Mouse (Mus musculus): ENCODE data around the gene Slit3. TPM values are rescaled to one million over a fixed set of nuclear protein-coding genes. Genes with fewer than 3 reads are reported as not detected.

Gene Slit3
- polyA plus RNA-seq, 1 experiment from 2014 or later: 50.0 TPM

DNA sequence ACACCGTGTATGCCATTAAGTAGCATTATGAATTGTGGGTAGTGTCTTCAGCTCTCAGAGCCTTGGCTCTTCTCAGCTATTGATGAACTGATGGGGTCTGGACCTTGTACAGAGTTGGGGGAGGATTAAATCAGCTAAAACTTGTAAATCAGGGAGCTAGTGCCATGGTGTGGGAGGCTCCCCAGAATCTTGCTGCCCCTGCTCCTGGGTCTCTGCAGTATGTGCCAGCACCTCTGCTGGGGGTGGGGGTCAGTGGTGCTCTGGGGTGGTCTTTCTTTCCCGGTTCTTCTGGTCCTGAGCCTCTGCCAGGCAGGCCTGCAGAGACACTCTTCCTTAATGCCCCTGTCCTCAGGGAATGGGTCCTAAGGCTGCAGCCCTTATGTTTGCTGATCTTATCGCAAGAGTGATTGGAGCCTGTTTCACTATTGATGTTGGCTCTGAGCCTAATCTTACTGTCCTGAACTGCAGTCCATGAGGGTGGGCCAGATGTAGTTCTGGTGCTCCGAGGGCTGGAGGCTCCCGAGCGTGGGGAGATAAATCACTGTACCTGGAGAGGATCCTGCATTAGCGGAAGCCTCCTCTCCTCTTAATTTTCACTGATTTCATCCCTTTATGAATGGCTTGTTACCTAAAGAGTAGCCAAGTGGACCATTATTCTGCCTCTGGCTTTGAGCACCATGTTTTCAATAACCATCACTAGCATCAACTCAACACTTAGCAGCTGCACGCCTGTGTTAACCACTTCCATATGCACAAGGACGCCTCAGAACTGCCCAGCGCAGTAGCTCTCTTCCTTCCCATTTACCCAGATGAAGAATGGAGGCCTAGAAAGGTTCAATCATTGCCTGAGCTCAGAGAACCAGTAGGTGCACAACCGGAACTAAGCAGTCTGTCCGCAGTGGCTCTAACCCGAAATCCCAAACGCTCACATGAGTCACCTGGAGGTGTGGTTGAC, 90.0 kb downstream of the Slit3 start:
- WGBS: 78% methylated on average over 14 of the region's 14 CpGs
- ATAC-seq (ENCODE audit: low FRiP score): no peak
- Histone ChIP-seq H3K9me3 (replicated peaks) (no peaks in the 10 kb centered on the region), H3K27me3 (no peaks in the 10 kb centered on the region), H3K36me3 (no peaks in the 10 kb centered on the region), H3K27ac (no peak overlapping the region), H3K4me2 (replicated peaks) (no peak overlapping the region), H3K9ac (no peak overlapping the region), H3K4me3 (no peak overlapping the region), H3K4me1 (no peaks in the 10 kb centered on the region; the same call in 1 of the 2 replicates)

DNA sequence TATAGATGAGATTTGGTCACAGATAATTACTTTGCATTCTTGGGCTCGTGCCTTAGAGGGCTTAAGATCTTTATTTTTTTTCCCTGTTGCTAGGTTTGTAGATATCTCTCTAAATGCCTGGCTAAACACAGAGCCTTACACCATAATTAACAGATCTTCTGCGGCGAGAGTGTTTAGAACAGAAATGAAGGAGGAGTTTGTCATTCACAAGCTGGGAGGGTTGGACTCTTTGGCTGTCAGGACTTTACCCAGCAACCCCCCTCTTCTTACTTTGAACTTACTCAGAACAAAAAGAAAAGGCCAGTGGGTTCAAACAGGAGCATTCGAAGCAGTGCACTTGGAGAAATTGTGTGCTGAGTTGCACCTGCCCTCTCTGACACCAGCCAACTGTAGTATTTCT, 103.0 kb downstream of the Slit3 start:
- Histone ChIP-seq H3K36me3 (no peaks in the 10 kb centered on the region), H3K9ac (no peak overlapping the region), H3K4me3 (no peak overlapping the region), H3K4me2 (replicated peaks) (no peak overlapping the region), H3K9me3 (replicated peaks) (no peaks in the 10 kb centered on the region), H3K27ac (no peak overlapping the region), H3K27me3 (no peaks in the 10 kb centered on the region), H3K4me1 (0 out of 2 replicates have a peak, but pooled peaks cover 4% of the 10 kb centered on the region)
- WGBS: 39% methylated on average over 4 of the region's 4 CpGs
- ATAC-seq (ENCODE audit: low FRiP score): no peak

DNA sequence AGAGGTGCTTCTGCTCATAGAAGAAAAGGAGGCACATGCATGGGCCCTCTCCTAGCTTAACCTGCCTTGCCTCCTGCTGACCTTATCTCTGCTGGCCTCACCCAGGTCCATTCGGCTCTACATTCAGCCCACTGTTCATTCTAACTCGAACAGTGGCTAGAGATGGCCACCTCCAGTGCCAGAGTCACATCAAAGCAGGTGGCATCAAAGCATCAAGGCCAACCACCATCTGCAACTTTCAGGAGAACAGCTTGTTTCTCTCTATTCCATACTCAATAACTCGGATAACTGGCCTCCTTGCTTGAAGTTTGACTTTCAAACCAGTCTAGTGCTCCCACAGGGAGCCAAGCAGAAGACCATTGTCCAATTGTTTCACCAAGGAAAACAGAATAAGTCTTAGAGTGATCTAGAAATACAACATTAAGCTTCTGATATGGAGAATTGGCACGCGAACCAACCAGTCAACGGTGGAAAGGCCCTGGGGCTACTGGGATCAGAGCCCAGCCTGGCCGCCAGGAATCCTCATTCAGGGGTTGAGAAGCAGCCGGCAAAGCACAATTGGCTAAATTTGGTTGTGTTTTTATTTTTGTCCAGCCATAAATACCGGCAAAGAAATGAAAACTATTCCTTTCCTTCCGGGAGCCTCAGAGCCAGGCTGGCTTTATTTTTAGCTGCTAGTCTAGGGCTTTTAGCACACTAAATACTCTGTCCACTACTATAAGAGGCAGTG, 110.5 kb downstream of the Slit3 start:
- Histone ChIP-seq H3K9me3 (replicated peaks) (no peaks in the 10 kb centered on the region), H3K27me3 (no peaks in the 10 kb centered on the region), H3K4me1 (peaks cover 2% of the 10 kb centered on the region; the same call in 1 of the 2 replicates), H3K36me3 (no peaks in the 10 kb centered on the region), H3K4me2 (replicated peaks) (no peak overlapping the region), H3K4me3 (no peak overlapping the region), H3K9ac (no peak overlapping the region), H3K27ac (no peak overlapping the region)
- WGBS: 90% methylated on average over 10 of the region's 10 CpGs
- no peak for ATAC-seq (ENCODE audit: low FRiP score)

DNA sequence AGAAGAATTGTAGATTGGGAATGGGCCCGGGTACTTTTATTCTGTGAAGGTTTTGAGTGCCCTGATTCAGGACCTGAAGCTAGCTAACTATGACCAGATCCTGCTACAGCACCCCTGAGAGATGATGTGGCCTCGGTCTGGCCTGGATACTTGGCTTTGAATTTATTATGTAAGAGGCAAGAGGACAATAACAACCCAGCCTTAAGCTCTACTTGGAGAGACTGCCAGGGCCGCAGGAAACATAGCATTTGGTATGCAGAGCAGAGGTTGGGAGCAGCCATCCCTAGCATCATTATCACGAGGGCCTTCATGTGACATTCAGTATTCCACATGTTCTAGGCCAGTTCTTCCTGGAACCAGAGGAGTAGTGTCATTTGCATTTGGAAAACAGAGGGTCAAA, 111.3 kb downstream of the Slit3 start:
- H3K27me3 ChIP-seq: no peaks in the 10 kb centered on the region
- no peaks in the 10 kb centered on the region for H3K36me3 ChIP-seq
- H3K4me2 ChIP-seq (replicated peaks): no peak overlapping the region
- H3K4me1 ChIP-seq: peaks cover 2% of the 10 kb centered on the region; the same call in 1 of the 2 replicates
- no peak overlapping the region for H3K9ac ChIP-seq
- 90% methylated on average over 4 of the region's 4 CpGs for WGBS
- no peaks in the 10 kb centered on the region for H3K9me3 ChIP-seq (replicated peaks)
- no peak for ATAC-seq (ENCODE audit: low FRiP score)
- no peak overlapping the region for H3K27ac ChIP-seq
- no peak overlapping the region for H3K4me3 ChIP-seq

DNA sequence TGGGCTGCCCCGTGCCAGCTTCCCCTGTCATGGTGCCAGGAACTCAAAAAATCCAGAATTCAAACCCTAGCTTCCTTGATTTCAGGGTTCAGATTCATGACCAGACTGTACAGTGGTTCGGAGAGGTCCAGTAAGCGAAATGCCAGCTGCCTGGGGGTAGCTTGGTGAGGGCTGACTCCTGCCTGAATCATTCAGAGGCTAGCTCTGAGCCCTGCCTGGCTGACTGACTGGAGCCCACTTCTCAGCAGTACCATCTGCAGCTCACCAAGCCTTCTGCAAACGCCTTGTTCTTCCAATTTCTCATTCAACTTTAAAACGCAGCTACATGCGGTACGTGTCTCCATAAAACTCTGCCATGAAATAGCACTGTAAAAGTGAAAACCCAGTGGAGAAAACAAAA, 120.4 kb downstream of the Slit3 start:
- no peak overlapping the region for H3K9ac ChIP-seq
- no peaks in the 10 kb centered on the region for H3K9me3 ChIP-seq (replicated peaks)
- H3K4me1 ChIP-seq: peaks cover 1% of the 10 kb centered on the region; the same call in 1 of the 2 replicates
- H3K27me3 ChIP-seq: no peaks in the 10 kb centered on the region
- H3K4me3 ChIP-seq: no peak overlapping the region
- H3K27ac ChIP-seq: no peak overlapping the region
- H3K4me2 ChIP-seq (replicated peaks): no peak overlapping the region
- 85% methylated on average over 7 of the region's 7 CpGs for WGBS
- H3K36me3 ChIP-seq: no peaks in the 10 kb centered on the region
- no peak for ATAC-seq (ENCODE audit: low FRiP score)

DNA sequence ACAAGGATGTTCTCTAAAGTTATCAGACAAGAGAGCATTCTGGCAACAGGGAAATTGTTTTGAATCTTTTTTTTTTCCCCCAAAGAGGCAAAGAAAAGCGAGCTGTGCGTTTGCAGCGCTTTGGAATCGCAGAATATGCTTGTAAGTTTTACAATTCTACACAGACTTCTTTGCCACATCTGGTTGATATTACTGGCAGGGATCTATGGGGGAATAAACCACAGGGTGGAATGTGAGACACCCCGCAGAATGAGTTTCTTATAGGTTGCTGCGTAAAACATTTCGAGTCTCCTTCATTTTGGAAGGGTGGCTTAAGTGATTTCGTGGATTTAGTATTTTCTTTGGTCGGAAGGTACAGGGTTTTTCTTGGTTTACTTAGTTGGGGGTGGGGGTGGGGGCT, 122.6 kb downstream of the Slit3 start:
- Histone ChIP-seq H3K27me3 (no peaks in the 10 kb centered on the region), H3K36me3 (no peaks in the 10 kb centered on the region), H3K9me3 (replicated peaks) (no peaks in the 10 kb centered on the region), H3K9ac (no peak overlapping the region), H3K4me3 (no peak overlapping the region), H3K4me2 (replicated peaks) (no peak overlapping the region), H3K27ac (no peak overlapping the region), H3K4me1 (peaks cover 7% of the 10 kb centered on the region; the same call in 1 of the 2 replicates)
- WGBS: 74% methylated on average over 9 of the region's 9 CpGs
- ATAC-seq (ENCODE audit: low FRiP score): no peak

DNA sequence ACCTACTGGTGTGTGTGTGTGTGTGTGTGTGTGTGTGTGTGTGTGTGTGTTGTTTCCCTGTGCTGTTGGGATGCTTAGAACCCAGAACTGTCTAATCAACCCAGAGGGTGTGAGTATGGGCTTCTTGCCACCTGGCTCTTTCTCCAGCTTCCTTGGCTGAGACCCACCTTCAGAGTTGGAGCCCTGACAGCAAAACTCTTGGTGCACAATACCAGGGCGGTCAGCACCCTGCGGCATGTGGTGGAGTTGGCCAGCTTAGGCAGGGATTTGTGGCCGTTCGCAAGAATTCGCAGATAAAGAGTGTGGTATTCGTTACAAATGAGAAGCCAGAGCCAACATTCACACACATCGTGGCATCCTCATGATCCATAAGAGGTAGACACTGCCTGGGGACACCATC, 123.5 kb downstream of the Slit3 start:
- no peak for ATAC-seq (ENCODE audit: low FRiP score)
- 93% methylated on average over 7 of the region's 7 CpGs for WGBS
- Histone ChIP-seq H3K27ac (no peak overlapping the region), H3K9me3 (replicated peaks) (no peaks in the 10 kb centered on the region), H3K36me3 (no peaks in the 10 kb centered on the region), H3K27me3 (no peaks in the 10 kb centered on the region), H3K4me2 (replicated peaks) (no peak overlapping the region), H3K4me1 (peaks cover 7% of the 10 kb centered on the region; the same call in 1 of the 2 replicates), H3K4me3 (no peak overlapping the region), H3K9ac (no peak overlapping the region)

DNA sequence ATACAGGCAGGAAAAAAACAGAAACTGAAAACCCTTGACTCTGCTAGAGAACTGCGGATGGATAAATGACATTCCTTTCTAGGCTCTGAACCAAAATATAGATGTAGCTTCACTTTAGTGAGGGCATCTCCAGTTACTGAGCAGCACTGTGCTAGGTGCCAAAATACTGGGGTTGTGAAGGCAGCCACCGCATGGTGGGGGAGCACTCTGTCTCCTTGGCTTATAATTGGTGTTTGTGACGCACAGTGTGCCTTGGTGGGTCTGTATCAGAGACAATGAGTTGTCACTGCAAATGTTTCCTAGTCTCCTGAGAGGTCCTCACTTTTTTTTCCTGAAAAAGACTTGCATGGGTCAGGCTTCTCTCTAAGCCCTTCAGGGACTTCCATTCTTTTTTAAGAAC, 125.6 kb downstream of the Slit3 start:
- WGBS: 66% methylated on average over 3 of the region's 3 CpGs
- no peak overlapping the region for H3K9ac ChIP-seq
- H3K36me3 ChIP-seq: no peaks in the 10 kb centered on the region
- 0 out of 2 replicates have a peak, but pooled peaks have one; percentile 16 for ATAC-seq (ENCODE audit: low FRiP score)
- H3K27me3 ChIP-seq: no peaks in the 10 kb centered on the region
- no peak overlapping the region for H3K27ac ChIP-seq
- no peaks in the 10 kb centered on the region for H3K9me3 ChIP-seq (replicated peaks)
- no peak overlapping the region for H3K4me3 ChIP-seq
- H3K4me1 ChIP-seq: peaks cover 7% of the 10 kb centered on the region
- no peak overlapping the region for H3K4me2 ChIP-seq (replicated peaks)

DNA sequence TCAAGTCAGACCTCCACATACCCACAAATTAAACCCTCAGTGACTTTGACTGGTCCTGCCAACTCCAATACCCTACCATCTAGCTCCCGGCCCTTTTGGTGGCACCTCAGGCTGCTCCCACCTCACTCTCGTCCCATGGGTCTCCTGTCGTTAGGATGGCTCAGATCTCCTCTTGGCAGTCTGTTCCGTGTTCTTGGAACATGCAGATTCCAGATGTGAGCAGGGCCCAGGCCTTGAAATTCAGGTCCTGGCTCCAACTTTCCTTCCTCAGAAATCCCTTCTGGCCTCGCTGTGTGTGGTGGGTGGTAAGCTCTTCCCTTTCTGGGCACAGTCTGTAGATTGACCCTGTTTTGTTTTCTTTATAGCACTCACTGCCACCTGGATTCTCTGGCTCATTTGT, 127.1 kb downstream of the Slit3 start:
- 82% methylated on average over 5 of the region's 5 CpGs for WGBS
- no peak for ATAC-seq (ENCODE audit: low FRiP score)
- no peak overlapping the region for H3K4me3 ChIP-seq
- H3K27ac ChIP-seq: no peak overlapping the region
- H3K9ac ChIP-seq: no peak overlapping the region
- H3K4me2 ChIP-seq (replicated peaks): no peak overlapping the region
- H3K36me3 ChIP-seq: no peaks in the 10 kb centered on the region
- H3K9me3 ChIP-seq (replicated peaks): no peaks in the 10 kb centered on the region
- H3K4me1 ChIP-seq: peaks cover 7% of the 10 kb centered on the region
- H3K27me3 ChIP-seq: no peaks in the 10 kb centered on the region

DNA sequence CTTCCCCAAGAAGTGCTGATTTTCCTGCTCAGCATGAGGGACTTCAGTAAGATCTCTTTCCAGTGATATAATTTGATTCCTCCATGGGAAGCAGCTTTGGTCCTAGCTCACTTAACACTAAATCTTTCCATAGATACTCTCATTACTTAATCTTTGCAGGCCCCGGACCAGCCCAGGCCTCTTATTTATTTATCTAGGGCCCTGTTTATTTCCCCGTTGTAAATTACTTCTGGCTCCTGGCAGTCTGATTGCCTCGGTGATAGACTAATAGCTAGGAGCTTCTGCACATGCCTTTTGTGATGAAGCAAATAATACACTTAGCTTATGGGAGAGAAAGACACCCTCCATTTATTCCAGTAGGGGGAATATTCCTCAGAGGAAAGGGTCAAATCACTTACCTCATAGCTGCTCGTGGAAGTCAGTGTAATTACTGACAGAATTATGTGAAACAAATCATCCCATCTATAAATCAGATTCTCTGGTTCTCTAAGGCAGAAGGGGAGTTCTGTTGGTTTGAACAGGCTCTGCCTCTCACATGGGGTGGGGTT, 129.9 kb downstream of the Slit3 start:
- H3K27me3 ChIP-seq: no peaks in the 10 kb centered on the region
- ATAC-seq (ENCODE audit: low FRiP score): no peak
- no peak overlapping the region for H3K27ac ChIP-seq
- H3K4me3 ChIP-seq: no peak overlapping the region
- no peaks in the 10 kb centered on the region for H3K36me3 ChIP-seq
- 61% methylated on average over 4 of the region's 4 CpGs for WGBS
- H3K9ac ChIP-seq: no peak overlapping the region
- H3K4me2 ChIP-seq (replicated peaks): no peak overlapping the region
- no peaks in the 10 kb centered on the region for H3K9me3 ChIP-seq (replicated peaks)
- peaks cover 7% of the 10 kb centered on the region for H3K4me1 ChIP-seq

DNA sequence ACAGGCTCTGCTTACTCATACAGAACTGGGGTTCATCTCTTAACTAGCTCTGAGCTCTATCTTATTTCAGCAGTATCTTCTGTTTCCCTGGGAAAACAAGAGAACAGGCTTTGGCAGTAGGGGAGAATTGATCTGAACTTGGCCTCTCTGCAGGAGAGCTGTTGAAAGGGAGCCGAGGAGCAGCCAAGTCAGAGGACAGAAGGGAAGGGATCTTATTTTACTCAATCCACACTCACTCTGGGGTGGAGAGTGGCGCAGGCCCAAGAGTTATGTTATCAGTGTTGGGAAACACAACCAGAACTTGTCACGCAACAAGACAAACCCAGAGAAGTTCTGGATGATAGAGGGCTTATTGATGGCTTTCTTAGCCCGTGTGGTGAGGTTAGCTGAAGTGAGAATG, 130.9 kb downstream of the Slit3 start:
- Histone ChIP-seq H3K36me3 (no peaks in the 10 kb centered on the region), H3K27ac (no peak overlapping the region), H3K9ac (no peak overlapping the region), H3K4me1 (no peaks in the 10 kb centered on the region; the same call in none of the 2 replicates), H3K4me2 (replicated peaks) (no peak overlapping the region), H3K27me3 (no peaks in the 10 kb centered on the region), H3K9me3 (replicated peaks) (no peaks in the 10 kb centered on the region), H3K4me3 (no peak overlapping the region)
- ATAC-seq (ENCODE audit: low FRiP score): no peak
- 83% methylated on average over 4 of the region's 4 CpGs for WGBS

DNA sequence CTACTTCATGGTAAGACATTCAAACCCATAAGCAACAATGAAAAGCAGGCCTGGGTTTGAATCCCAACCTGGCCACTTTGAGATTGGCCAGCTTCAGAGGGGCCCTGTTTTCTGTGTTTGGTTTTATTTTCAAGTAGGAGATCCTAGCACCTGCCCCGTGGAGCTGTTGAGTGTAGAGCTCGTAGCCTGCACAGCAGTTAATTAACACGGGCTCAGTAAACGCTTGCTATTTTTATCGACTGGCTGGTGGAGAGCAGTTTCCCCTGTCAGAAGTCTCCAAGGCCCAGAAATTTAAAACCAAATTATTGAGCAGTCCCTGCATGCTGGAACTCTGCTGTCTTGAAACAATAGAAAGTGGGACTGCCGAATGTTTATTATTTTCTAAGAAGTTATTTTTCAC, 136.3 kb downstream of the Slit3 start:
- H3K27ac ChIP-seq: no peak overlapping the region
- no peak overlapping the region for H3K4me3 ChIP-seq
- no peaks in the 10 kb centered on the region for H3K36me3 ChIP-seq
- WGBS: 62% methylated on average over 6 of the region's 6 CpGs
- H3K27me3 ChIP-seq: no peaks in the 10 kb centered on the region
- no peak overlapping the region for H3K4me2 ChIP-seq (replicated peaks)
- no peak overlapping the region for H3K9ac ChIP-seq
- ATAC-seq (ENCODE audit: low FRiP score): no peak
- H3K9me3 ChIP-seq (replicated peaks): no peaks in the 10 kb centered on the region
- peaks cover 6% of the 10 kb centered on the region for H3K4me1 ChIP-seq

All from hindbrain, embryonic 12.5 days (tissue).